Mouse (Mus musculus) G1E (cell line): ENCODE measurements around the gene Cdc14b.

Experiments
- CTCF ChIP-seq: IDR thresholded peaks from 2 replicates; pipeline ENCODE4 v1.5.1; 2012; ENCODE audit warnings: low read depth, low read length, inconsistent platforms, mixed read lengths
- GATA1 ChIP-seq: IDR thresholded peaks from 2 replicates; pipeline ENCODE4 v1.6.1; 2012; ENCODE audit warnings: borderline replicate concordance, low read length, inconsistent platforms, mixed read lengths
- GATA2 ChIP-seq: IDR thresholded peaks from 2 replicates; pipeline ENCODE4 v1.6.1; 2012; ENCODE audit warnings: low read depth, low read length, inconsistent platforms, borderline replicate concordance
- POLR2AphosphoS5 ChIP-seq: IDR thresholded peaks from 2 replicates; pipeline ENCODE4 v1.6.1; 2012; ENCODE audit warnings: low read depth, low read length, inconsistent platforms; ENCODE audit not compliant: insufficient replicate concordance
- TAL1 ChIP-seq: conservative IDR thresholded peaks from 2 replicates; pipeline ENCODE4 v1.6.1; 2012; ENCODE audit warnings: low read depth, low read length, inconsistent platforms, mixed read lengths

DNA sequence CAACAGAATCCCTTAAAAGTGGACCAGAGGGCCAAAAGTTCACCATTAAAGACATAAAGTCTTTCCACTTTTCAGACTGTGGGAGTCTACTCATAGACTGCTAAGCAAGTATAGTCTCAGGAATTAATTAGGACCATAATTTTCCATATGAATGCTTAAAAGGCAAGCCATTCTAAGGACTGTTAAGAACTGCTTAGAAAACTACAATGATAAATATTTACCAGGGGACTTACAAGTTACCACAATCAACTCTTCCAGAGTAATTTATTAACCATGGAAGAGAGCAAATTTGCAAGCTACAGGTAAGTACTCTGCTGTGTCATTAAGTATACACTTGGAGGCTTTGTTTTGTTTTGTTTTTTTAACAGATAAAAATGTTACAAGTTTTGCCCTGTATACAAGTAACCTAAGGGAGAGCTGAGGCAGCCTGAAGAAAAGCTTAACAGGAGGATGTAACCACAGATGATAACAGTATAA lies 37.4 kb downstream of the Cdc14b start:
- TF ChIP-seq CTCF (no peak), GATA1 (no peak), TAL1 (no peak), POLR2AphosphoS5 (no peak), GATA2 (no peak)
